Mouse (Mus musculus) ES-E14 (cell line): ENCODE results near the gene Arhgap10.

Experiments used
- CHD2 ChIP-seq: IDR thresholded peaks from 2 replicates; pipeline ENCODE4 v1.6.1; 2014; ENCODE audit warnings: mild to moderate bottlenecking, low read depth, low read length, inconsistent platforms
- HCFC1 ChIP-seq: IDR thresholded peaks from 2 replicates; pipeline ENCODE4 v1.6.1; 2012; ENCODE audit warnings: low read length, inconsistent platforms, borderline replicate concordance; ENCODE audit not compliant: insufficient read depth
- MAFK ChIP-seq: IDR thresholded peaks from 2 replicates; pipeline ENCODE4 v1.6.1; 2014; ENCODE audit warnings: mild to moderate bottlenecking, low read depth, low read length, inconsistent platforms; ENCODE audit not compliant: insufficient read depth
- ZC3H11A ChIP-seq: IDR thresholded peaks from 2 replicates; pipeline ENCODE4 v1.6.1; 2012; ENCODE audit warnings: low read depth, mild to moderate bottlenecking, inconsistent platforms, low read length, borderline replicate concordance

DNA sequence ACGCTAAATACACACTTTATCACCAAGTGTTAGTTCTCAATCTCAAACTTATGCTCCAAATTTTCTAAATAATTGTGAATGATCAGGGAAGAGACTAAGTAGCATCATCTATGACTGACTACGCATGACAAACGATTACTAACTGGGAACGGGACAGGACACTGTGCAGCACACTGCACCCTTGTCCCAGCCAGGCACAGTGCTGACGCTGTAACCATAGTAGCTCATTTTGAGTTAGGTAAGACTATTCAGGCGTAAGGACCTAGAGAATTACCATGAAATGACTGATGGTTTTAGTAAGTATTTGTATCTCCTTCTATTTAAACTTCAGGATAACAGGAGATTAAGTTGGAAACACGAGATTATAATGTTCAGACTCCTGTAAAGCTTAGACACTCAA, 33.5 kb downstream of the Arhgap10 start:
- TF ChIP-seq HCFC1 (no peak), MAFK (no peak), CHD2 (no peak), ZC3H11A (no peak)
